In genomic region chr13:111556375-111556774, GRCm38 (mm10) we compare ENCODE assay signal across 24 mouse cellular contexts. TPM values are rescaled to one million over a fixed set of nuclear protein-coding genes. Genes with fewer than 3 reads are reported as not detected.
A peak's percentile ranks its signal among the peaks of the same experiment; 100 is the strongest.
DNase-seq lines count a peak whose midpoint lies in the region; ATAC-seq lines count a peak whose summit lies in the region.
"Had no signal": no experiment of that assay in that cellular context is flagged by ENCODE, and none has a peak within 500 bp of the region (broad histone marks: within the 10 kb centered on the region; RNA-seq: fewer than 3 reads in every experiment).

No protein-coding gene starts in this region.

- H3K9ac ChIP-seq in liver, embryonic 15.5 days, result peak overlapping the region; percentile 22; the same call in 1 of the 2 replicates
- H3K9ac ChIP-seq: embryonic facial prominence, embryonic 13.5 days; forebrain, embryonic 15.5 days; heart, embryonic 13.5 days; hindbrain, embryonic 15.5 days had no signal

- 0 out of 2 replicates have a peak overlapping the region, but pooled peaks have one; percentile 4 for H3K4me3 ChIP-seq in liver, embryonic 15.5 days (replicated peaks)
- H3K4me3 ChIP-seq: embryonic facial prominence, embryonic 13.5 days; forebrain, embryonic 15.5 days; heart, embryonic 13.5 days; hindbrain, embryonic 15.5 days had no signal

- H3K4me1 ChIP-seq in liver, embryonic 15.5 days (replicated peaks), result peaks cover 57% of the 10 kb centered on the region
- H3K4me1 ChIP-seq: embryonic facial prominence, embryonic 13.5 days; forebrain, embryonic 15.5 days; hindbrain, embryonic 15.5 days had no signal

- 31% methylated on average over 4 of the region's 4 CpGs for WGBS in liver, embryonic 15.5 days (ENCODE audit: insufficient replicate concordance)

- H3K27me3 ChIP-seq in liver, embryonic 15.5 days, result no peaks in the 10 kb centered on the region
- H3K27me3 ChIP-seq: embryonic facial prominence, embryonic 13.5 days; forebrain, embryonic 15.5 days; heart, embryonic 13.5 days; hindbrain, embryonic 15.5 days had no signal

- peak overlapping the region; percentile 78 for H3K27ac ChIP-seq in liver, embryonic 15.5 days (replicated peaks)
- H3K27ac ChIP-seq: embryonic facial prominence, embryonic 13.5 days; forebrain, embryonic 15.5 days; heart, embryonic 13.5 days; hindbrain, embryonic 15.5 days had no signal

- no peaks in the 10 kb centered on the region for H3K36me3 ChIP-seq in liver, embryonic 15.5 days (replicated peaks)
- H3K36me3 ChIP-seq: embryonic facial prominence, embryonic 13.5 days; forebrain, embryonic 15.5 days; heart, embryonic 13.5 days; hindbrain, embryonic 15.5 days had no signal

- ATAC-seq in erythroid progenitor cell, adult 5-6 weeks (replicated peaks; ENCODE audit: low FRiP score, poor library complexity, severe bottlenecking), result peak; percentile 74
- peak; percentile 80 for ATAC-seq in liver, embryonic 15.5 days (ENCODE audit: insufficient read depth)
- ATAC-seq: forebrain, embryonic 15.5 days had no signal

- peak overlapping the region; percentile 49 for H3K4me2 ChIP-seq in liver, embryonic 15.5 days
- H3K4me2 ChIP-seq: embryonic facial prominence, embryonic 13.5 days; forebrain, embryonic 15.5 days; heart, embryonic 13.5 days; hindbrain, embryonic 15.5 days had no signal

- peak; percentile 31 to 42 for DNase-seq in spleen, postnatal 10 days (ENCODE audit: low spot score in 2 of 2)
- no peak for DNase-seq in spleen, adult 12 weeks (ENCODE audit: low spot score)
- no peak for DNase-seq in heart, adult 11 months
- no peak for DNase-seq in gastrocnemius, postnatal 25 days
- DNase-seq in layer of hippocampus, adult 11-12 months (ENCODE audit: low spot score), result no peak
- DNase-seq in adrenal gland, adult 2 months, result no peak
- DNase-seq: adrenal gland, postnatal 10 days; cerebellum, adult 18-20 months; cerebellum, adult 9-11 months; cerebellum, postnatal 36 days; gastrocnemius, postnatal 14 days; heart, postnatal 36 days had no signal

- peaks cover 4% of the 10 kb centered on the region; the same call in 1 of the 2 replicates for H3K9me3 ChIP-seq in liver, embryonic 15.5 days (replicated peaks)
- H3K9me3 ChIP-seq: embryonic facial prominence, embryonic 13.5 days; forebrain, embryonic 15.5 days; hindbrain, embryonic 15.5 days had no signal

RNA-seq across cellular contexts. Expression of gene Gm49496, which starts 6.6 kb away (rescaled TPM):
- not detected in 2 replicates for total RNA-seq in erythroid progenitor cell, adult 5-6 weeks (2015; ENCODE audit: low replicate concordance)
- 2.5 TPM in 1 of 2 replicates, not detected in the other for total RNA-seq in erythroid progenitor cell, adult 5-6 weeks (2017; ENCODE audit: low replicate concordance)
- not detected in 2 replicates for polyA plus RNA-seq in liver, embryonic 15.5 days (2015; fragmentation: Nextera tagmentation; extraction: Ambion mirVana)
- not detected for total RNA-seq in gastrocnemius, postnatal 25 days (2021)
- not detected for total RNA-seq in adrenal gland, adult 2 months (2021)
- not detected in 2 replicates for polyA plus RNA-seq in adrenal gland, adult 2 months (2012; rRNA removed)
- total RNA-seq: adrenal gland, postnatal 10 days; granulocyte monocyte progenitor cell, adult 5-6 weeks; heart, postnatal 36 days had no signal
- polyA plus RNA-seq: C2C12; embryonic facial prominence, embryonic 13.5 days; forebrain, embryonic 11.5 days; forebrain, embryonic 15.5 days; heart, embryonic 13.5 days; heart, postnatal 0 days; hindbrain, embryonic 11.5 days; hindbrain, embryonic 15.5 days had no signal

RNA-seq across cellular contexts. Expression of gene Gm10198, which starts 36.2 kb away (rescaled TPM):
- not detected in 2 replicates for total RNA-seq in erythroid progenitor cell, adult 5-6 weeks (2015; ENCODE audit: low replicate concordance)
- not detected in 2 replicates for total RNA-seq in erythroid progenitor cell, adult 5-6 weeks (2017; ENCODE audit: low replicate concordance)
- polyA plus RNA-seq in liver, embryonic 15.5 days (2015; fragmentation: Nextera tagmentation; extraction: Ambion mirVana), result not detected in 2 replicates
- not detected for total RNA-seq in gastrocnemius, postnatal 25 days (2021)
- not detected for total RNA-seq in adrenal gland, adult 2 months (2021)
- polyA plus RNA-seq in adrenal gland, adult 2 months (2012; rRNA removed), result not detected in 2 replicates
- total RNA-seq: adrenal gland, postnatal 10 days; adrenal gland, postnatal 4 days; gastrocnemius, postnatal 14 days; granulocyte monocyte progenitor cell, adult 5-6 weeks; heart, postnatal 36 days had no signal
- polyA plus RNA-seq: C2C12; embryonic facial prominence, embryonic 13.5 days; forebrain, embryonic 11.5 days; forebrain, embryonic 15.5 days; heart, embryonic 13.5 days; heart, postnatal 0 days; hindbrain, embryonic 11.5 days; hindbrain, embryonic 15.5 days had no signal

Comparison
In these comparisons a context has a peak if more than half of its experiments do, and no peak if none do; other contexts are left out.
1. DNase-seq: peak in spleen, postnatal 10 days (2 of 2); none in spleen, adult 12 weeks (single experiment), heart, adult 11 months (single experiment), gastrocnemius, postnatal 25 days (single experiment), layer of hippocampus, adult 11-12 months (single experiment) and adrenal gland, adult 2 months (single experiment).